Comparison of ENCODE assay signal across 30 mouse cellular contexts in the genomic region with DNA sequence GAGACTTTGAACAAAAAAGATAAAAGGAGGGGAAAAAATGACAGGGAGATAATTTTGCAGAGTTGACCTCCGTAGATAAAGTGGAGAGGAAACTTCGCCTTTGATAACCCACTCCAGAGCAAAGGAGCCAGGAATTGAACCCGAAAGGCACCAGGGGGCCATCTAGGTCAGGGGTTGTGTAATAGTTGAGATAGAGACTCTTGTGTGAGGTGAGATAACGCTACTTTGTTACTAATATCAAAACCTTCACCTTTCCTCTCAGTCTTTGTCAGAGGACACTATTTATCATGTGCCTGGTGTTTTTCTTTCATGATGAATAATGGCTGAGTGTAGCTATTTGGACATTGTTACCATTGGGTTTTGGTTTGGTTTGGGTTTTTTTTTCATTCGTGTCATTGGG. TPM values are rescaled to one million over a fixed set of nuclear protein-coding genes. Genes with fewer than 3 reads are reported as not detected.
DNase-seq lines count a peak whose midpoint lies in the region; ATAC-seq and TF ChIP-seq lines count a peak whose summit lies in the region.
"Had no signal": no experiment of that assay in that cellular context is flagged by ENCODE, and none has a peak within 500 bp of the region (broad histone marks: within the 10 kb centered on the region; RNA-seq: fewer than 3 reads in every experiment).

No protein-coding gene starts in this region.

- TF ChIP-seq RAD21 in CH12.LX (IDR thresholded peaks at IDR 0.05; ENCODE audit: low read depth, low read length) = no peak; the same call in 1 of the 2 replicates

- H3K27ac ChIP-seq in CH12.LX (ENCODE audit: insufficient read depth, low read depth) = no peak overlapping the region
- H3K27ac ChIP-seq in liver, embryonic 14.5 days = no peak overlapping the region
- H3K27ac ChIP-seq in forebrain, embryonic 13.5 days = no peak overlapping the region
- H3K27ac ChIP-seq: embryonic facial prominence, embryonic 13.5 days; forebrain, embryonic 10.5 days; heart, embryonic 13.5 days; hindbrain, embryonic 10.5 days; hindbrain, postnatal 0 days; neural tube, embryonic 12.5 days; stomach, postnatal 0 days had no signal

- intact Hi-C loops in heart, postnatal 25 days (cut with DNase I) = loop anchor here (10.0 kb wide), 1 partner anchor 314 kb away; no protein-coding TSS in a partner anchor

- peak; percentile 46 for DNase-seq in adrenal gland, adult 2 months
- no peak for DNase-seq in adrenal gland, postnatal 4 days (ENCODE audit: low spot score in 2 of 2)
- no peak for DNase-seq in CH12.LX (ENCODE audit: extremely low read depth)
- DNase-seq in c-Kit-positive CD71-positive TER-119-positive erythroid progenitor cells, embryonic 14.5 days (ENCODE audit: low spot score) = peak; percentile 25
- DNase-seq in liver, embryonic 14.5 days (ENCODE audit: low read depth in 3 of 3, low spot score in 3 of 3) = peak in 1 of 3 experiments; percentile 30
- DNase-seq in cerebellum, postnatal 4 days (ENCODE audit: low spot score in 2 of 2) = no peak
- DNase-seq in heart, postnatal 25 days (ENCODE audit: low spot score) = no peak
- DNase-seq: cerebellum, adult 11 months; cerebellum, postnatal 36 days; heart, postnatal 10 days; kidney, adult 11 months; kidney, postnatal 14 days; left cerebral cortex, postnatal 4 days; lung, embryonic 14.5 days; lung, postnatal 14 days; right cerebral cortex, adult 18-20 months; right cerebral cortex, postnatal 4 days; thymus, adult 2 months; thymus, postnatal 36 days had no signal

- H3K4me3 ChIP-seq in CH12.LX (replicated peaks in 1 of 3; ENCODE audit: low read depth in 2 of 3, low read length in 2 of 3, poor library complexity in 1 of 3) = no peak overlapping the region
- H3K4me3 ChIP-seq in liver, embryonic 14.5 days (ENCODE audit: insufficient read depth in 1 of 2, low read depth in 2 of 2, low read length in 2 of 2) = no peak overlapping the region
- H3K4me3 ChIP-seq in forebrain, embryonic 13.5 days = no peak overlapping the region
- H3K4me3 ChIP-seq: embryonic facial prominence, embryonic 13.5 days; forebrain, embryonic 10.5 days; heart, embryonic 13.5 days; hindbrain, embryonic 10.5 days; myocyte; neural tube, embryonic 12.5 days had no signal

- H3K9ac ChIP-seq in CH12.LX (ENCODE audit: insufficient read depth, low read depth) = no peak overlapping the region
- H3K9ac ChIP-seq in liver, embryonic 14.5 days (replicated peaks) = no peak overlapping the region; the same call in 1 of the 2 replicates
- H3K9ac ChIP-seq in forebrain, embryonic 13.5 days = no peak overlapping the region
- H3K9ac ChIP-seq: embryonic facial prominence, embryonic 13.5 days; heart, embryonic 13.5 days; lung, embryonic 14.5 days; neural tube, embryonic 12.5 days had no signal

- WGBS in liver, embryonic 14.5 days (ENCODE audit: insufficient replicate concordance) = 15% methylated on average over 5 of the region's 5 CpGs
- WGBS in forebrain, embryonic 13.5 days = 85% methylated on average over 5 of the region's 5 CpGs

- no peaks in the 10 kb centered on the region for H3K79me2 ChIP-seq in CH12.LX (replicated peaks; ENCODE audit: control insufficient read depth, extremely low read depth, insufficient read depth, poor library complexity, severe bottlenecking)

- ATAC-seq in liver, embryonic 14.5 days (ENCODE audit: insufficient read depth) = peak; percentile 68; the same call in 1 of the 2 replicates
- ATAC-seq in forebrain, embryonic 13.5 days = no peak
- ATAC-seq: forebrain, embryonic 16.5 days; hindbrain, postnatal 0 days had no signal

- no peaks in the 10 kb centered on the region for H3K36me3 ChIP-seq in CH12.LX (replicated peaks in 1 of 2; ENCODE audit: control insufficient read depth in 1 of 2, insufficient read depth in 1 of 2, low read length in 1 of 2)
- no peaks in the 10 kb centered on the region for H3K36me3 ChIP-seq in liver, embryonic 14.5 days (replicated peaks; ENCODE audit: control insufficient read depth, insufficient read depth, low read depth)
- H3K36me3 ChIP-seq in forebrain, embryonic 13.5 days (ENCODE audit: poor library complexity, severe bottlenecking) = no peaks in the 10 kb centered on the region
- H3K36me3 ChIP-seq: embryonic facial prominence, embryonic 13.5 days; forebrain, embryonic 10.5 days; heart, embryonic 13.5 days; hindbrain, embryonic 10.5 days; neural tube, embryonic 12.5 days had no signal

- H3K9me3 ChIP-seq in CH12.LX (replicated peaks; ENCODE audit: low read length) = no peaks in the 10 kb centered on the region
- no peaks in the 10 kb centered on the region for H3K9me3 ChIP-seq in liver, embryonic 14.5 days (ENCODE audit: control insufficient read depth, low read length)
- H3K9me3 ChIP-seq in forebrain, embryonic 13.5 days (replicated peaks) = no peaks in the 10 kb centered on the region
- H3K9me3 ChIP-seq: embryonic facial prominence, embryonic 13.5 days; forebrain, embryonic 10.5 days; heart, embryonic 13.5 days; hindbrain, embryonic 10.5 days; neural tube, embryonic 12.5 days had no signal

- TF ChIP-seq POLR2A in CH12.LX (IDR thresholded peaks at IDR 0.05; ENCODE audit: low read depth, low read length) = no peak

- dilution Hi-C loops in CH12.LX (cut with MboI; ENCODE audit: extremely low pct_ligation_motif_present, extremely low pct_unique_long_range_greater_than_20kb, low sequenced_read_pairs) = no loop called here

- no peak overlapping the region for H3K4me2 ChIP-seq in CH12.LX (ENCODE audit: insufficient read depth, low read depth, poor library complexity, severe bottlenecking)
- no peak overlapping the region for H3K4me2 ChIP-seq in liver, embryonic 14.5 days (ENCODE audit: low read depth)
- H3K4me2 ChIP-seq in forebrain, embryonic 13.5 days = no peak overlapping the region
- H3K4me2 ChIP-seq: embryonic facial prominence, embryonic 13.5 days; heart, embryonic 13.5 days; lung, embryonic 14.5 days; midbrain, embryonic 11.5 days; neural tube, embryonic 12.5 days had no signal

- no peaks in the 10 kb centered on the region for H3K27me3 ChIP-seq in CH12.LX (replicated peaks)
- H3K27me3 ChIP-seq in liver, embryonic 14.5 days (ENCODE audit: control insufficient read depth, insufficient read depth, low read length) = no peaks in the 10 kb centered on the region; the same call in 1 of the 2 replicates
- H3K27me3 ChIP-seq in forebrain, embryonic 13.5 days = no peaks in the 10 kb centered on the region
- H3K27me3 ChIP-seq: embryonic facial prominence, embryonic 13.5 days; neural tube, embryonic 12.5 days had no signal

- in situ Hi-C loops in CH12.LX (cut with MboI; ENCODE audit: low pct_ligation_motif_present, low pct_unique_long_range_greater_than_20kb, low sequenced_read_pairs) = loop anchor here (5.0 kb wide), 1 partner anchor 216 kb away; no protein-coding TSS in a partner anchor

- peaks cover 0 to 3% of the 10 kb centered on the region in 2 experiments; a peak in 2 of 4 replicates for H3K4me1 ChIP-seq in CH12.LX (ENCODE audit: control insufficient read depth in 1 of 2, insufficient read depth in 2 of 2)
- H3K4me1 ChIP-seq in liver, embryonic 14.5 days (replicated peaks; ENCODE audit: control insufficient read depth in 2 of 2, insufficient read depth in 2 of 2, low read length in 1 of 2) = peaks cover 6 to 18% of the 10 kb centered on the region in 2 experiments
- peaks cover 15% of the 10 kb centered on the region; the same call in 1 of the 2 replicates for H3K4me1 ChIP-seq in forebrain, embryonic 13.5 days
- H3K4me1 ChIP-seq: neural tube, embryonic 12.5 days had no signal

- no peak for TF ChIP-seq EP300 in CH12.LX (IDR thresholded peaks at IDR 0.05; ENCODE audit: low read length)
- TF ChIP-seq EP300 in liver, embryonic 14.5 days (IDR thresholded peaks at IDR 0.05; ENCODE audit: low read depth) = peak; percentile 32; the same call in 1 of the 2 replicates

- TF ChIP-seq CTCF in CH12.LX (conservative IDR thresholded peaks at IDR 0.05 in 1 of 2, IDR thresholded peaks at IDR 0.05 in 1 of 2; ENCODE audit: low read depth in 2 of 2, low read length in 2 of 2) = 0 out of 4 replicates have a peak, but pooled peaks of 1 of the 2 experiments have one; percentile 3
- TF ChIP-seq CTCF in liver, embryonic 14.5 days (IDR thresholded peaks at IDR 0.05; ENCODE audit: low read depth) = no peak

TF ChIP-seq in CH12.LX, 34 proteins besides CTCF, POLR2A, EP300 and RAD21:
- TF ChIP-seq IRF4 (IDR thresholded peaks at IDR 0.05; ENCODE audit: low read depth, low read length) (peak; percentile 38; the same call in 1 of the 2 replicates), MXI1 (IDR thresholded peaks at IDR 0.05; ENCODE audit: low read depth, low read length) (no peak), BHLHE40 (IDR thresholded peaks at IDR 0.05; ENCODE audit: low read depth, low read length) (peak; percentile 51; the same call in 1 of the 2 replicates), JUND (conservative IDR thresholded peaks at IDR 0.05; ENCODE audit: low read depth, low read length) (no peak), ZC3H11A (IDR thresholded peaks at IDR 0.05; ENCODE audit: low read depth, low read length) (no peak)

RNA-seq across cellular contexts. Expression of a gene that starts 32.2 kb away (rescaled TPM):
- total RNA-seq in adrenal gland, adult 2 months (2021) = 10 to 100 TPM; 47.0 to 55.4 TPM
- polyA plus RNA-seq in adrenal gland, adult 2 months (2012; rRNA removed) = 145 and 155 TPM in 2 replicates
- total RNA-seq in adrenal gland, postnatal 4 days (2021) = 10 to 100 TPM; 63.3 to 67.4 TPM
- total RNA-seq in CH12.LX (2012; rRNA removed) (136 and 166 TPM in 2 replicates), CH12.LX (2014; rRNA removed) (104 and 112 TPM in 2 replicates)
- 74.9 and 79.8 TPM in 2 replicates for polyA plus RNA-seq in CH12.LX (2012; ENCODE audit: insufficient read length, low read depth)
- polyA plus RNA-seq in liver, embryonic 14.5 days (2012; rRNA removed) = 14.4 and 20.0 TPM in 2 replicates
- polyA plus RNA-seq in liver, embryonic 14.5 days (2014; fragmentation: Nextera tagmentation; extraction: Ambion mirVana) = 12.8 and 13.9 TPM in 2 replicates
- total RNA-seq in heart, postnatal 25 days (2021) = 10 to 100 TPM; 49.3 to 53.1 TPM
- polyA plus RNA-seq in forebrain, embryonic 13.5 days (2015; fragmentation: Nextera tagmentation; extraction: Ambion mirVana) = 59.3 and 61.8 TPM in 2 replicates

RNA-seq across cellular contexts. Expression of a gene that starts 49.1 kb away (rescaled TPM):
- total RNA-seq in adrenal gland, adult 2 months (2021) = 10 to 100 TPM; 21.4 to 29.3 TPM
- polyA plus RNA-seq in adrenal gland, adult 2 months (2012; rRNA removed) = 14.6 and 19.2 TPM in 2 replicates
- total RNA-seq in adrenal gland, postnatal 4 days (2021) = 10 to 100 TPM; 24.4 to 25.3 TPM
- total RNA-seq in CH12.LX (2012; rRNA removed) (0.04 and 0.25 TPM in 2 replicates), CH12.LX (2014; rRNA removed) (0.09 and 0.31 TPM in 2 replicates)
- polyA plus RNA-seq in CH12.LX (2012; ENCODE audit: insufficient read length, low read depth) = 0.17 and 0.31 TPM in 2 replicates
- 3.9 and 4.0 TPM in 2 replicates for polyA plus RNA-seq in liver, embryonic 14.5 days (2012; rRNA removed)
- 9.1 and 12.1 TPM in 2 replicates for polyA plus RNA-seq in liver, embryonic 14.5 days (2014; fragmentation: Nextera tagmentation; extraction: Ambion mirVana)
- total RNA-seq in heart, postnatal 25 days (2021) = 1 to 10 TPM; 3.9 to 4.5 TPM
- 4.3 and 4.7 TPM in 2 replicates for polyA plus RNA-seq in forebrain, embryonic 13.5 days (2015; fragmentation: Nextera tagmentation; extraction: Ambion mirVana)

Comparison
In these comparisons a context has a peak if more than half of its experiments do, and no peak if none do; other contexts are left out.
1. DNase-seq: peak in adrenal gland, adult 2 months (single experiment) and c-Kit-positive CD71-positive TER-119-positive erythroid progenitor cells, embryonic 14.5 days (single experiment); none in adrenal gland, postnatal 4 days (0 of 2), CH12.LX (single experiment), cerebellum, postnatal 4 days (0 of 2) and heart, postnatal 25 days (single experiment).
2. RNA of a gene that starts 49.1 kb away (total RNA-seq): 21.4 to 29.3 TPM in adrenal gland, adult 2 months and 24.4 to 25.3 TPM in adrenal gland, postnatal 4 days; 3.9 to 4.5 TPM in heart, postnatal 25 days and 0.04 to 0.31 TPM in CH12.LX; every median in the first group is over 4 times any median in the second.